Mouse (Mus musculus) brain, embryonic 14.5 days (tissue): ENCODE measurements around the gene Kcnq1. TPM values are rescaled to one million over a fixed set of nuclear protein-coding genes. Genes with fewer than 3 reads are reported as not detected.

Experiments used
- DNase-seq: peaks from one replicate; pipeline ENCODE4 v3.0.0-alpha.2; 2011; ENCODE audit warnings: low read depth
- CTCF ChIP-seq: fragments of 200-500 bp; IDR thresholded peaks from 2 replicates; pipeline ENCODE4 v1.5.1; 2012; ENCODE audit warnings: inconsistent platforms, mild to moderate bottlenecking, moderate library complexity, borderline replicate concordance; ENCODE audit not compliant: insufficient read depth, insufficient read length; ENCODE audit errors: extremely low read depth
- POLR2A ChIP-seq: fragments of 200-500 bp; IDR thresholded peaks from 2 replicates; pipeline ENCODE4 v1.6.1; 2012; ENCODE audit warnings: mild to moderate bottlenecking, inconsistent platforms, borderline replicate concordance; ENCODE audit not compliant: poor library complexity, insufficient read depth, insufficient read length, severe bottlenecking; ENCODE audit errors: extremely low read depth
- polyA plus RNA-seq: library from polyadenylated mRNA; depleted of rRNA; stranded (reverse); fragments of >200 nt; gene quantifications from 2 replicates; pipeline ENCODE4 v1.2.3, GENCODE M21; 2012

The Kcnq1 gene
- polyA plus RNA-seq, 1 experiment, result 1.2 TPM

DNA sequence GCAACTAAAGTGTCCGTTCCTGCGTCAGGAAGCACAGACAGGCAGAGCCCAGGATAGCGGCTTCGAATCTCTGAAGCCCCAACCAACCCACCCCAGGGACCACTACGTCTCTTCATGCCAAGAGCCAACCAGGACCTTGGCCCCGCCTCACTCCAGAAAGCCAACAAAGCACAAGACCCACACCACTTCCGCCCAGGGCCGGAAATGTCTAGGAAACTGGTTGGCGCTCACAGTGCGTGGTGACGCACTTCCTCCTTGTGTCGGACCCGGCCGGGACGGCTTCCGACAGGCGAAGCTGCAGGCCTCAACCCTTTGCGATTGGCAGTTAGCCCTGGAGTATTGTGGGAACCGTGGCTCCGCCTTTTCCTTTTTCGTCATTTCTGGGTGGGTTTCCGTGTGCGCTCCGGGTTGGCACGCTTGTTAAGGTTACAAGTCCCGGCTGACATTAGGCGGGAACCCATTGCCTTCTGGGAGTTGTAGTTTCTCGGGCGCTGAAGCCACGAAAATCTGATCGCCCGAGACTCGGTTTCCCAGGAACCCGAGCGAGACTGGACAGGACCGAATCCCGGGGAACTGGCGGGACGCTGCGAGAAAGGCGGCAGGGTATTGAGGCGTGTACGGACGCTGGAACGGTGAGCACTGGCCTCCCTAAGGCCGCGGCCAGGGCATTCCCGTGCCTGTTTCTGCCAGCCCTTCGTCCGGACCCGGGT, 37.1 kb upstream of the Kcnq1 start, which contains the start of gene Tssc4:
TSS of gene Tssc4 (plus strand) at position 368 of the 710 bp plus-strand sequence.
- TF ChIP-seq CTCF (no peak), POLR2A (peak; percentile 76; the same call in 1 of the 2 replicates)
- peak; percentile 100 for DNase-seq

DNA sequence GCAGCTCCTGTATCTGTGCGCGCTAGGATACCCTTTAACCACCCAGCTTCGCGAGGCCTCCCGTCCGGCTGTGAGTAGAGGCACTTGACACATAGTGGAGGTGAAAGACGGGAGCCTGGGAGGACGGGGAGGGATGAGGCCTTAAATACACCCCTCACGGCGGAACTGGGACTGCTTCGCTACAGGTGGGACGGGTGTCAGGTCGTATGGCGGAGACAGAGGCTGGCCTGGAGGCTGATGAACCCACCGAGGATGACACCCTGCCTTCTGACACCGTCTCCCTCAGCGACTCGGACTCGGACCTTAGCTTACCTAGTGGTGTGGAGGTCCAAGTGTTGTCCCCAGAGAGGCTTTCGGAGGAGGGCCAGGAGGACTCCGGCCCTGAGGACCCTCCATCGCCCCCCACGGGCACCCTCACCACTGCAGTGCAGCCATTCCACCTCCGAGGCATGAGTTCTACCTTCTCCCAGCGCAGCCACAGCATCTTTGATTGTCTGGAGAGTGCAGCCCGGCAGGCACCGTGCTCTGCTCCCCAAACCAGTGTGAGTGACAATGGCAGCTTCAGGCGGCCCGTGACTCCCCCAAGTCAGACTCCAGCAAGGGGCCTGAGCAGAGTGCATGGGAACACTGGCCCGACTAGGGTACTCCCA, 36.3 kb upstream of the Kcnq1 start:
- TF ChIP-seq POLR2A (no peak), CTCF (no peak)
- no peak for DNase-seq

DNA sequence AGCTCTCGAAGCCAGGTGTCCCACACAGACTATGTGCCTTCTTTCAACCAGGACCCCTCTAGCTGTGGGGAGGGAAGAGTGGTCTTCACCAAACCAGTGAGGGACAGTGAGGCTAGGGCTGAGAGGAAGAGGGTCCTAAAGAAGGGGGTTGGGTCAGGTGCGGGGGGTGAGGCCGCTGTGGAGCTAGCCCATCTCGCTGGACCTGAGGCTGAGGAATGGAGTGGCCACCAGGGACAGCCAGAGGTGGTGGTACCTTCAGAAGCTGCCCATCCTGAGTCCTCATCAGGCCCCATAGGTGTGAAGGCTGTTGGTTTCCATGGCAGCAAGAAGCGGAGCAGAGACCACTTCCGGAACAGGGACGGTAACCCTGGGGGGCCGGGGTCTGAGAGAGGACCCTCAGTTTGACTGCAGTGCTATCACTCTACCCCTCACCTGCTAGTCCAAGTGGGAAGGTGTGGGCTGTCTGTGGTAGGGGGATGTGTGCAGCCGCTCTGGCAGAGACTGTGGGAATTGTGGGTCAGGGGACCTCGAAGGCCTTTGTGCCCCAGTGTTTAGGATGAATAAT, 35.6 kb upstream of the Kcnq1 start:
- no peak for DNase-seq
- no peak for TF ChIP-seq POLR2A
- TF ChIP-seq CTCF, result no peak

DNA sequence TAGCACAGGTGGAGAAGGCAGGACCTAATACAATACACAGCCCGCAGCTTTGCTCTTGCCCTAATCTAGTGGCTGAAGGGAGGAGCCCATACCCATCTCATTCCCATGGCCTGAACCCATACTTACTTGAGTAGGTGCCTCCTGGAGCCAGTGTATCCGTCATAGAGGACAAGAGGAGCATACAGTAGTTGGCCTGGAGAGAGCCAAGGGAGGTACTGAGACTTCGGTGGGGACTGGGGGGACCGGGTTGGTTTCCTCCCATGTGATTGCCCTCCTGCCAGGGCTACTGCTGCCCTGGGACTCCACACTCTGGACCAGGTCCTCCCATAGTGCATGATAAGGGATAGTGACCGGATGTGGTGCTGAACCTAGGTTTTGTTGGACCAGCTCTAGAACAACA, 33.6 kb upstream of the Kcnq1 start:
- TF ChIP-seq POLR2A, result no peak
- TF ChIP-seq CTCF, result no peak
- DNase-seq, result no peak

DNA sequence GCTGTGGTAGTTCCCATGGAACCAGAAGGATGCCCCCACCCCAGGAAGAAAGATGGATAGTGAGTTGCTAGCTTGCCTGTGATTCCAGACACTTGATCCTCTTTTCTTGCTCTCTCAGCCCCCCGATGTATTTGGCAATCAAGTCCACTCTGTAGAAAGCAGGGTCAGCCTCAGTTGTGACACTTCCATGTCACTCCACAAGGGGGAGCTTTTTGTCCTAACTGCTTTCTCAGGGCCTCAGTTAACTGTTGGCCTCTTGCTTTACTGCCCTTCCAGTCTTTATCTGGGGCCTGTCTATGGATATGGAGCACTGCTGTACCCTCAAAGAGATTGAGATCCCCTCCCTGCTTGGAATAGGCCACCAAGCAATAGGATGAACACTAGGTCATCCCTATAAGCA, 33.1 kb upstream of the Kcnq1 start:
- TF ChIP-seq CTCF (peak; percentile 61; the same call in 1 of the 2 replicates), POLR2A (no peak)
- peak; percentile 42 for DNase-seq

DNA sequence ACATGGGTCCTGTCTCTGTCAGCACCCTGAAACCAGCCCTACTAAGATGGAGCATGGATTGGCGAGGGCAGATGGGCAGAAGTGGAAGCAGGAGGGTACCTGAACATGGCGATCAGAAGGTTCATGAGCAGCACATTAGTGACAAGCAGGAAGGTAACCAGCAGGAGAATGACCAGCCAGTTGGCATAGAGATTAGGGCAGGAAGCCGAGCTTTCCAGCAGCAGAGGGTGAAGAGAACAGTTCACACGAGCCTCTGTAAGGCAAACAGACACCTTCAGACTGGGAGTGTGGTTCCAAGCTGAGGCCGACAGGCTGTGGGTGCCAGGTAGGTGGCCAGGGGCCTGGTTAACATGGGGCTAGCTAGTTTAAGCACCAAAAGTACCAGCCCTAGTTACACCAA, 30.8 kb upstream of the Kcnq1 start:
- DNase-seq, result no peak

DNA sequence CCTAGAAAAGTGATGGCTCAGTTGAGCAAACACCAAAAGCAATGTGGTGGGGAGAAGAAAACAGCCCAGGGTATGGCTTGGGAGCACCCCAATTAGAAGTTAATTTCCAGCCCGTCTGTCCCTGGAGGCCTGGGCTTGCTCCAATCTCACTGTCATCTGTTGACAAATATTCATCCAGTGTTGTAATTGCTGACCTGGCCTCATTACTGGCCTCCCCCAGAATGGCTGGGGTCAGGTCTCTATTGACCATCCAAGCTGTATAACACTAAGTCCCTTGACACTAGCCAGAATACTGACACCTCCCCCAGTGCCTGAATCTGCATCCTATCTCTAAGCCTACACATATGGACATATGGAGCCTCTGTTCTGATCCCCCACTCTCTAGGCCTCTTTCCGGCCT, 28.8 kb upstream of the Kcnq1 start:
- TF ChIP-seq CTCF, result no peak
- no peak for TF ChIP-seq POLR2A

More for the DNA sequence above, 30.8 kb upstream of the Kcnq1 start:
- TF ChIP-seq POLR2A, result no peak
- no peak for TF ChIP-seq CTCF

DNA sequence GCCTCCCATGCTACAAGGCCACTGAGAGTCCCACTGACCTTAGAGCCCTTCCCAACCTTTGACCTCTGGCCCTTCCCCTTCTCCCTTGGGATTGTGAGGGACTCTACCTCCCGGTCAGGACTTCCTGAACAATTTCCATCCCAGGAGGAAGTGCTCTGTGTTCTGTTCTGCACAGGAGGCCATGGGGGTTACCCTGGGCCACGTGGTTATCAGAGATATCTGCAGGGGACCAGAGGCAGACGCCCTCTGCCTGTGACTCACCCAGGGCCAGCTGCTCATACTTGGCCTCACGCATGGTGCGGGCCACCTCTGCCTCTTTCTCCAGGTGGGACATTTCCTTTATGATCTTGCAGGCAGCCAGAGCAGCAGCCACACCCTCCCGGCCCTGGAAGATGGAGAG, 24.1 kb upstream of the Kcnq1 start:
- TF ChIP-seq CTCF (no peak), POLR2A (no peak)
- DNase-seq, result no peak

More for the DNA sequence above, 28.8 kb upstream of the Kcnq1 start:
- no peak for DNase-seq

DNA sequence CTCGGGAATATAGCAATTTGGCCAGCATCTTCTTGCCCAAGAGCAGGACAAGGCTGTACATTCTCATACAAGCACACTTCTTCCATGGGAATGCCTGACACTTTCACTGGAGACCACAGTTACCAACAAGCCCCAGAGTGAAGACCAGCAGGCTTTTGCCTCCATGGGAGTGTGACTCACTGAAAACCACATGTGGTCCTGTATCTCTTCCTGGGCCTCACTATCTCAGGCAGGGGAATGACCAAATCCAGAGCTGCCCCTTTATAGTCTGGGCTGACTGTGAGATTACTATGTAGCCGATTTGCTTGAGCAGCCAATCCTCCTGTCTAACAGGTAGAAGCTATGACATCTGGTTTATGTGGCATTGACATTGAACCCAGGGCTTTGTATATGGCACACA, 22.5 kb upstream of the Kcnq1 start:
- no peak for DNase-seq
- TF ChIP-seq POLR2A (no peak), CTCF (no peak)

DNA sequence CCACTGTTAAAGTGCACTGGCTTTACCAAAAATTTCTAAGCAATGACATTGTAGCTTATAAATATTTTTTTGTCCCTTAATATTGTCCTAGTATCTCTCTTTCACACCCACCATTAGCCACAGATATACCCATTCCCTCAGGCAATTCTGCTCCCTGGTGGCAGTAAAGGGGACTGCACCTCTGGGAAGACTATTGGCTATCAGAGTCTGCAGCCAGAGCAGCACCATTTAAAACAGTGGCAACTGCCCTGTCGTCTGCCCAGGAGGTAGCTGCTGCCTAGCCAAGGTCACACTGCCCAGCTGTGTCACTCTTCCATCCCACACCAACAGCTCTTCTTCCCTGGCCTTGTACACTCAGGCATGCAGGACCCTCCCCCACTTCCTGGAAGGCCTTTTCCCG, 19.8 kb upstream of the Kcnq1 start:
- peak; percentile 71; the same call in 1 of the 2 replicates for TF ChIP-seq CTCF
- TF ChIP-seq POLR2A, result no peak
- DNase-seq, result peak; percentile 42

DNA sequence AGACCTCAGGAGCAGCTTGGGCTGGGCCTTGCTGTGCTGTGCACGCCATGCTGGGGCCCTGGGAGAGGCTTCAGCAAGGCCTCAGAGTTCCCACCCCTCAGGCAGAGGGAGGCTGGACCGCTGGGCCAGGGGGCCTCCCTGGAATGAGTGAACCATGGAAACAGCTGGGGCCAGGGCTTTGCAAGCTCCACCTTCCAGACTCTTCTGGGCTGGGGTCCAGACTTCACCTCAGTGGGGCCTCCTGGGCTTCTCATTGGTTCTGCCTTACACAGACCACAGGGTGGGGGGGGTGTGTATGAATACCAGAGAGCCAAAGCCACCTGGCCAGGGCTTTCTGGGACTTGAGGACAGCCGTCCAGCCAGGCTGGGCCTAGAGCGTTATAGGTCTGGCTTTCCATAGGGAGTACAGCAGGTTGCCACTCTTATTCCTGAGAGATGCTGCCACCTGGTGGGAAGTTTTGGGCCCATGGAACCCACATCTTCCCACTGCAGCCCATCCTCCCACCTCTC, 19.0 kb upstream of the Kcnq1 start:
- DNase-seq, result peak; percentile 70

More for the DNA sequence above, 19.0 kb upstream of the Kcnq1 start:
- TF ChIP-seq POLR2A (no peak), CTCF (peak; percentile 53; the same call in 1 of the 2 replicates)
